Mouse (Mus musculus) CH12.LX (cell line): ENCODE results near the gene Ddt.

Source experiments
- CHD1 ChIP-seq: IDR thresholded peaks from 2 replicates; pipeline ENCODE4 v1.6.1; 2012; ENCODE audit warnings: low read depth, low read length, improper control_type of control experiment, inconsistent platforms
- CHD2 ChIP-seq: IDR thresholded peaks from 2 replicates; pipeline ENCODE4 v1.6.1; 2011; ENCODE audit warnings: low read length, improper control_type of control experiment
- CTCF ChIP-seq, 2 experiments: IDR thresholded peaks in 1 of 2; conservative IDR thresholded peaks in 1 of 2; 2 replicates each; pipeline ENCODE4 v1.5.1; 2011 to 2012; ENCODE audit warnings: low read depth in 2 of 2, low read length in 2 of 2, improper control_type of control experiment in 1 of 2, inconsistent platforms in 1 of 2, mild to moderate bottlenecking in 1 of 2, moderate library complexity in 1 of 2
- EP300 ChIP-seq: IDR thresholded peaks from 2 replicates; pipeline ENCODE4 v1.6.1; 2011; ENCODE audit warnings: low read length, improper control_type of control experiment
- JUND ChIP-seq: conservative IDR thresholded peaks from 2 replicates; pipeline ENCODE4 v1.6.1; 2011; ENCODE audit warnings: low read depth, low read length, improper control_type of control experiment
- MAFK ChIP-seq: IDR thresholded peaks from 2 replicates; pipeline ENCODE4 v1.6.1; 2011; ENCODE audit warnings: low read length, improper control_type of control experiment; ENCODE audit not compliant: insufficient replicate concordance
- MAX ChIP-seq: IDR thresholded peaks from 2 replicates; pipeline ENCODE4 v1.6.1; 2011; ENCODE audit warnings: low read length, improper control_type of control experiment
- MYC ChIP-seq: IDR thresholded peaks from 2 replicates; pipeline ENCODE4 v1.6.1; 2011; ENCODE audit warnings: low read depth, mild to moderate bottlenecking, improper control_type of control experiment, low read length
- NRF1 ChIP-seq: IDR thresholded peaks from 2 replicates; pipeline ENCODE4 v1.6.1; 2014; ENCODE audit warnings: low read depth, mild to moderate bottlenecking, inconsistent platforms, low read length, improper control_type of control experiment, moderate library complexity
- POLR2A ChIP-seq: IDR thresholded peaks from 2 replicates; pipeline ENCODE4 v1.6.1; 2011; ENCODE audit warnings: low read depth, mild to moderate bottlenecking, improper control_type of control experiment, low read length
- TBP ChIP-seq: conservative IDR thresholded peaks from 2 replicates; pipeline ENCODE4 v1.6.1; 2011; ENCODE audit warnings: low read depth, low read length, improper control_type of control experiment
- USF2 ChIP-seq: conservative IDR thresholded peaks from 2 replicates; pipeline ENCODE4 v1.6.1; 2011; ENCODE audit warnings: low read depth, low read length, improper control_type of control experiment
- ZNF384 ChIP-seq: IDR thresholded peaks from 2 replicates; pipeline ENCODE4 v1.6.1; 2012; ENCODE audit warnings: low read depth, low read length, improper control_type of control experiment, inconsistent platforms

DNA sequence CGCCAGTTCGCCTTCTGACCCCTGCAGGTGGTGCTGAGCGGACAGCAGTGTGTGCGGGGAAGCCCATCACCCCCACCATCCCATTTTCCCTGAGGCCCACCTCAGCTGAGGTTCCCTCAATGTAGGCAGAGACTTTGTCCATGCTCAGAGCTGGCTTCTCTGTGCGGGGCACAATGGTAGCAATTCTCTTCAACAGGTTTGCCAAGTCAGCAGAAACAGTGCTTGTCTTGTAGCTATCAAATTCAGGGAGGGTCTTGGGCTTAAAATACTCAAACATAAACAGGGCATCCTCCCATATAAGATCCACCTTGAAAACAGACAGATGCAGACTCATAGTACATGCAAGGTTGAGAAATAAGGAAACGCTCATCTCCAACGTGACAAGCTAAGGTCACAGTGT is 47.8 kb downstream of the Ddt start:
- no peak for TF ChIP-seq ZNF384
- TF ChIP-seq USF2, result no peak
- TF ChIP-seq CHD1, result no peak
- TF ChIP-seq POLR2A, result no peak
- no peak for TF ChIP-seq JUND
- no peak for TF ChIP-seq CTCF (conservative IDR thresholded peaks at IDR 0.05 in 1 of 2, IDR thresholded peaks at IDR 0.05 in 1 of 2; ENCODE audit: low read depth in 2 of 2, low read length in 2 of 2)
- TF ChIP-seq CHD2, result no peak
- TF ChIP-seq MYC, result no peak
- TF ChIP-seq MAFK, result peak; percentile 66; the same call in 1 of the 2 replicates
- TF ChIP-seq NRF1, result no peak
- TF ChIP-seq TBP, result no peak
- no peak for TF ChIP-seq EP300
- TF ChIP-seq MAX, result no peak
